Mouse (Mus musculus) spleen, embryonic (tissue): ENCODE measurements around the gene Zc3h15.

Source experiments
- CTCF ChIA-PET: fragments of 350-600 bp; sonication (Branson Sonifier 250); formaldehyde crosslinking; loops from one replicate; lab custom pipeline; 2022; lab: Charles Lee

Gene Zc3h15

GRCm38 (mm10) chr2:83674421-83674820 lies 30.2 kb downstream of the Zc3h15 start:
- CTCF ChIA-PET: no interaction called here

- CTCF ChIA-PET: no interaction called here
Measured at GRCm38 (mm10) chr2:83674896-83675295, 30.7 kb downstream of the Zc3h15 start.

GRCm38 (mm10) chr2:83675681-83676080 lies 31.4 kb downstream of the Zc3h15 start:
- CTCF ChIA-PET: no interaction called here

DNA sequence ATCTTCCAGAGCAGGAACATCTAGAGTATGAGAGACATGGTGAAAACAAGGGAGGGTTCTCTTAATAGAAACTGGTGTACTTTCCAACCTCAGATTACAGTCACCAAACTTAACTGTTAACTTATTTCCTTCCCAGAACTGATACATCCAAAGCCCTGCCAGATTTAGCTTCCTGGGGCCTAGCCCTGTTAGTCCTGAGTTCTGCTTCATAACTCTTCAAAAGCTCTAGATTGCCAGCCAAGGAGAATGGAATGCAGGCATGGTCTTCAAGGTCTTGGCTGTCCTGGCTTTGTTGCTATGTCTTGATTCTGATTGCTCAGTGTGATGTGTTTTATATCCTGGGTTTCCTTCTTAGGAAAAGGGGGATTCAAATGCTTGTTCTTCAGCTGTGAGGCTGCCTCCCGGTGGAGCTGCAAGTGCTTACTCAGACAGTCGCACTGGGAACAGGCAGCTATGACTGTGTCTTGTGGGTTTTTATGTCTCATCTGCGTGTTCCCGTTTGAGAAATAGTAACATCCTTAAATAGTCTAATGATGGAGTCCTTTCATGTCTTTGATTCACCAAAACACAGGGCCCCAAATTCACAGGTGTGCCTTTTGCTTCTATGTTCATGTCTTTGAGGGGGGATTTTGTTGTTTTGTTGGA lies 32.1 kb downstream of the Zc3h15 start:
- CTCF ChIA-PET: no interaction called here

- CTCF ChIA-PET: no interaction called here
Measured at GRCm38 (mm10) chr2:83681332-83681731, 37.1 kb downstream of the Zc3h15 start.

DNA sequence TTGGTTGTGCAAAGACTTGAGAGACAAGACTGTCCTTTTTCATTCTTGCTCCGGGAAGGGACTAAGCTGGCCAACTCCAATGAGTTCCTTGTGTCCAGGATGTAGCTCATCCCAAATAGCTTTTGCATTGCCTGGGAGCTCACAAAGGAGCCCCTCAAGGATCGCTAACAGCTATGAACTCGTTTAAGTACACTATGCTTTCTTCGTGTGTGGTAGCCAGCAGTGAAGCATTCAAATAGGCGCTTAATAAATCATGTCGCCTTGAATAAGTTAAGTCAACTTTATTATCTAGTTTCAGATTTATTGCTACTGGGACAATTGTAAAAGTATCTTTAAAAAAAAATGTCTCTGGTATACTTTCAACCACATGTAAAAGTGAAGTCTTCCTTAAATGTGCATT lies 37.5 kb downstream of the Zc3h15 start:
- CTCF ChIA-PET: no interaction called here

GRCm38 (mm10) chr2:83682282-83682681 lies 38.0 kb downstream of the Zc3h15 start:
- CTCF ChIA-PET: interaction anchor here (0.6 kb wide), 1 partner anchor 29 kb away, joined by 5 read pairs; no protein-coding TSS in a partner anchor

- CTCF ChIA-PET: no interaction called here
Measured at GRCm38 (mm10) chr2:83683731-83684519, 39.7 kb downstream of the Zc3h15 start.

DNA sequence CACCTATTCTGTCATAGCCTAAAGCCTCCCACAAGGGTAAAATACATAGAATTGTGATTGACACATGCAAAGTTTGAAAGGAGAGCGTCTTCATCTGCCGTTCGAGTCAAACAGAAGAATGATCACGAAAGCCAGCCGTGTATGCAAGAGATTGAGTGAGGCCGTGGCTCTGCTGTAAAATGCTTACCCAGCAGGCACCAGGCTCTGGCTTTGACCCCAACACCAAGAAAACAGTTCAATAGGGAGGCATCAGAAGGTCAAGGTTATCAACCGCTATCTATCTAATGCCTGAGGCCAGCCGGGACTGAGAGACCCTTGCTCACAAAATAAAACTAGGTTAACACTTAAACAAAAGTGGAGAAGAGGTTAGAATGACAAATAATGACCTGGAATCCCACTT lies 40.5 kb downstream of the Zc3h15 start:
- CTCF ChIA-PET: no interaction called here

GRCm38 (mm10) chr2:83690372-83690771 lies 46.1 kb downstream of the Zc3h15 start:
- CTCF ChIA-PET: no interaction called here

- CTCF ChIA-PET: no interaction called here
Measured at GRCm38 (mm10) chr2:83692651-83693545, 48.7 kb downstream of the Zc3h15 start.

GRCm38 (mm10) chr2:83694061-83694460 lies 49.8 kb downstream of the Zc3h15 start:
- CTCF ChIA-PET: no interaction called here

DNA sequence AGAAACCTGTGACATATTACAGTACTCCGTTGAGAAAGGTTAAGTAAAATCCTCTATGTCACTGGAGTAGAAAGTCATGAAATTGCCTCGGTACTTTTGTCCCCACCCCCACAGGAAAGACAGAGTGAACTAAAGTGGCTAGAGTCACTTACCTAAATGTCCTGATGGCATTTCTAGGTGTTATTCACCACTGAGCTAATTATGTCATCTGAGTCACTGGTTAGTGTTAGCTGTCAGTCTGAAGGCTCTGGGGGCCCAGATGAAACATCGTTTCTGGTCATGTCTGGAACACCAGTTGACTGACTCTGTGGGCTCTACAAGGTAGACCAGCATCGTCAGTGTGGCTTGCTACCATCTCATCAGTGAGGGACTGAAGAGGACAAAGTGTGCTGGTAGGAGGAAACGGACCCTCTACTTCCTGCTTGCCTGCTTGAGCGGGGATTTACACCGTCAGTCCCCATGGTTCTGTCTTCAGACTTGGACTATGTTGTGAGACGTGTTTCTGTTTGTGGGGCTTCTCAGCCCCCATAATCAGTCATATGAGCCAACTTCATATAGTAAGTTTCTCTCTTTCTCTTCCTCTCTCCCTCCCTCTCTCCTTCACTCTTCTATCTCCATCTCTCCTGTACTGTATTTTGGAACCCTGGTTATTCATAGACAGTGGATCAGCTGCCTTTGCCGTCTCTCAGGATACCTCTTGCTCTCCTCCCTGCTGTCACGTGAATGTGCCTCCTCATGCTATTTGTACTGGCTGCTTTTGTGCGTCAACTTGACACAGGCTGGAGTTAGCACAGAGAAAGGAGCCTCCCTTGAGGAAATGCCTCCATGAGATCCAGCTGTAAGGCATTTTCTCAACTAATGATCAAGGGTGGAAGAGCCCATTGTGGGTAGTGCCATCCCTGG lies 51.4 kb downstream of the Zc3h15 start:
- CTCF ChIA-PET: no interaction called here

DNA sequence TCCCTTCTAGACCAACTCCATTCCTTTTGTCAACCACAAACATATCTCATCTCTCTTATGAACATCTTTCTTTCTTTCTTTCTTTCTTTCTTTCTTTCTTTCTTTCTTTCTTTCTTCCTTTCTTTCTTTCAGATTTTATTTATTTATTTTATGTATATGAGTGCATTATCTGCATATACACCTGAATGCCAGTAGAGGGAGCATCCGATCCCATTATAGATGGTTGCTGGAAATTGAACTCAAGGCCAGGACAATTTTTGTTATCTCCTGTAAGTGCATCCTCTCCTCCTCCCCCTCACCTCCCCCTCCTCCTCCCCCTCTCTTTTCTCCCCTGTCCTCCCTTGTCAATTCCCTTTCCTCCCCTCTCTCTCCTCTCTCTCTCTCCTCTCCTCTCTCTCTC lies 54.2 kb downstream of the Zc3h15 start:
- CTCF ChIA-PET: no interaction called here

- CTCF ChIA-PET: no interaction called here
Measured at GRCm38 (mm10) chr2:83699324-83699723, 55.1 kb downstream of the Zc3h15 start.

DNA sequence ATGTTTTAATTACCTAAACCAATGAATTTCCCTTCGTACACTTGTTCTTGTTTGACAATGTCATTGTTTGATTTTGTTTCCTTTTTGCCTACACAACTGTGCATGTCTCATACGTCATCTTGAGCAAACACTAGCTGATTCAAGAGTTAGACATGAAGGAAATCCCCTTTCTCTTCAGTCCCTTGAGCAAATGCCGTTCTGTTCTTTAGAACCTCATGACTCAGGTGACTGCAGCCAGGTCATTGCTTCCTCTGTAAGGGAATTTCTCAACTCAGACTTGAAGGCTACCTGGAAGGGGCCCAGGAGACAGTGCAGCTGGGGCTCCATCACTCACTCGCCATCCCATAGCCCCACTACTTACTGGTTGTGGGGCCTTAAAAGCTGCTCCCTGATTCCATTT lies 56.4 kb downstream of the Zc3h15 start:
- CTCF ChIA-PET: no interaction called here

GRCm38 (mm10) chr2:83702411-83702810 lies 58.2 kb downstream of the Zc3h15 start:
- CTCF ChIA-PET: interaction anchor here (0.7 kb wide), 1 partner anchor 102 kb away, joined by 5 read pairs; no protein-coding TSS in a partner anchor

GRCm38 (mm10) chr2:83705580-83706158 lies 61.4 kb downstream of the Zc3h15 start:
- CTCF ChIA-PET: no interaction called here

DNA sequence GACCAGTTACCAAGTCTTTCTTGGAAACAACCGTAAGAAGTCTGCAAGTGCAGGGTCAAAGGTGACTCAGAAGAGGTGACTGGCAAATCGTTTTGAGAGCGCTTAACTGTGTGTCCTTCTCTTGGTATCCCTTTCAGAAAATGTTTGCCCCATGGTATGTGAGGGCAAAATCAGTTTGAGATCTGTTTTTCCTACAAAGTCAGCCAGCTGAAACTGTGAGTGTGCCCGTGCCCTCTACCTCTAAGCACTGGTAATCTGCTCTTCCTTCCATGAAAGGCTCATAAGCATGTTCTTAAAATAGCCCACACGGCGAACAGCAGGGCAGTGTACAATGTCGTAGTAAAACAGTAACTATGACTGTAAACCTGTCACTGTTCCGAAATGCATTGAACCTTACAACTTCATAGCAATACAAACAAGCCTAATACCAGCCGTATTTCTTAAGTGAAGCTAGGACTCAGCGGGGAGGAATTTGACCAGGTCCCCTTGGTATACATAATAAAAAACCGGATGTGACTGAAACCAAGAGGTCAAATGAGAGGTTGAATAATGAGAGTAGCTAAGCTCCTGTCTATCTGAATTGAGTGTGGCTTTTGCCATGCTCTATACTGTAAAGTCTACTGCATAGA lies 65.8 kb downstream of the Zc3h15 start:
- CTCF ChIA-PET: interaction anchor here (0.8 kb wide), 1 partner anchor 14 kb away, joined by 3 read pairs; the partner anchor contains the start of gene Itgav

GRCm38 (mm10) chr2:83713281-83713680 lies 69.0 kb downstream of the Zc3h15 start:
- CTCF ChIA-PET: interaction anchor here (0.8 kb wide), 1 partner anchor 720 kb away, joined by 6 read pairs; no protein-coding TSS in a partner anchor
